Mouse (Mus musculus) G1E-ER4 (cell line): ENCODE measurements around the gene Camk2g. TPM values are rescaled to one million over a fixed set of nuclear protein-coding genes. Genes with fewer than 3 reads are reported as not detected.
A peak's percentile ranks its signal among the peaks of the same experiment; 100 is the strongest.

Source experiments
- GATA1 ChIP-seq: IDR thresholded peaks from one replicate; pipeline ENCODE4 v1.8.0; 2012; ENCODE audit warnings: low read length, inconsistent platforms
- polyA plus RNA-seq: library from polyadenylated mRNA; stranded (reverse); fragments of >175 nt; gene quantifications from 2 replicates; pipeline ENCODE4 v1.2.3, GENCODE M21; 2012

Camk2g gene
- polyA plus RNA-seq, 1 experiment = 38.6 TPM

GRCm38 (mm10) chr14:20741301-20741700 is 52.6 kb downstream of the Camk2g start:
- TF ChIP-seq GATA1 = no peak

- TF ChIP-seq GATA1 = no peak
Observed at GRCm38 (mm10) chr14:20738511-20738910, 55.4 kb downstream of the Camk2g start.

GRCm38 (mm10) chr14:20737306-20737705 is 56.6 kb downstream of the Camk2g start:
- no peak for TF ChIP-seq GATA1

- no peak for TF ChIP-seq GATA1
Observed at GRCm38 (mm10) chr14:20735892-20736390, 57.9 kb downstream of the Camk2g start.

GRCm38 (mm10) chr14:20735052-20735451 is 58.8 kb downstream of the Camk2g start:
- no peak for TF ChIP-seq GATA1

GRCm38 (mm10) chr14:20733952-20734774 is 59.7 kb downstream of the Camk2g start, which contains the start of gene Ndst2:
Gene Ndst2, minus strand, starts transcription at chr14:20734562.
- TF ChIP-seq GATA1 = no peak

GRCm38 (mm10) chr14:20733041-20733951 is 60.6 kb downstream of the Camk2g start:
- peak; percentile 91 for TF ChIP-seq GATA1

GRCm38 (mm10) chr14:20730853-20731602 is 62.9 kb downstream of the Camk2g start:
- TF ChIP-seq GATA1 = peak; percentile 36

- TF ChIP-seq GATA1 = no peak
Observed at GRCm38 (mm10) chr14:20729871-20730270, 64.0 kb downstream of the Camk2g start.

- no peak for TF ChIP-seq GATA1
Observed at GRCm38 (mm10) chr14:20725660-20726339, 68.1 kb downstream of the Camk2g start.

- TF ChIP-seq GATA1 = no peak
Observed at GRCm38 (mm10) chr14:20724043-20724442, 69.8 kb downstream of the Camk2g start.

GRCm38 (mm10) chr14:20723006-20723405 is 70.9 kb downstream of the Camk2g start:
- no peak for TF ChIP-seq GATA1

GRCm38 (mm10) chr14:20721371-20721770 is 72.5 kb downstream of the Camk2g start:
- no peak for TF ChIP-seq GATA1

- no peak for TF ChIP-seq GATA1
Observed at GRCm38 (mm10) chr14:20719767-20720166, 74.1 kb downstream of the Camk2g start.

GRCm38 (mm10) chr14:20718443-20718842 is 75.4 kb downstream of the Camk2g start:
- no peak for TF ChIP-seq GATA1
